Mouse (Mus musculus): Measurements from ENCODE around the gene Odc1.
"Not testable (repeated sequence)": the region's sequence is repeated elsewhere in the genome, so short reads cannot be mapped to it uniquely, and the experiment has no call there.

Gene Odc1

GRCm38 (mm10) chr12:17544209-17545106 is at the start of gene Odc1:
TSS of gene Odc1 (plus strand) at chr12:17544794.
- peak; percentile 99 for DNase-seq (ENCODE audit: low spot score)

- no peak for DNase-seq (ENCODE audit: low spot score)
Measured at GRCm38 (mm10) chr12:17494809-17495208, 49.8 kb upstream of the Odc1 start.

- no peak for DNase-seq (ENCODE audit: low spot score)
Measured at GRCm38 (mm10) chr12:17495858-17496451, 48.6 kb upstream of the Odc1 start.

- DNase-seq (ENCODE audit: low spot score) = no peak
Measured at GRCm38 (mm10) chr12:17505620-17506074, 38.9 kb upstream of the Odc1 start.

GRCm38 (mm10) chr12:17506117-17506993 is 38.2 kb upstream of the Odc1 start:
- DNase-seq (ENCODE audit: low spot score) = peak; percentile 64

GRCm38 (mm10) chr12:17506994-17507542 is 37.5 kb upstream of the Odc1 start:
- DNase-seq (ENCODE audit: low spot score) = no peak

GRCm38 (mm10) chr12:17509310-17509709 is 35.3 kb upstream of the Odc1 start:
- no peak for DNase-seq (ENCODE audit: low spot score)

GRCm38 (mm10) chr12:17510158-17510557 is 34.4 kb upstream of the Odc1 start:
- DNase-seq (ENCODE audit: low spot score) = no peak

GRCm38 (mm10) chr12:17511019-17511418 is 33.6 kb upstream of the Odc1 start:
- no peak for DNase-seq (ENCODE audit: low spot score)

GRCm38 (mm10) chr12:17529180-17529579 is 15.4 kb upstream of the Odc1 start:
- DNase-seq (ENCODE audit: low spot score) = no peak

- no peak for DNase-seq (ENCODE audit: low spot score)
Measured at GRCm38 (mm10) chr12:17529726-17530125, 14.9 kb upstream of the Odc1 start.

- no peak for DNase-seq (ENCODE audit: low spot score)
Measured at GRCm38 (mm10) chr12:17530825-17531224, 13.8 kb upstream of the Odc1 start.

GRCm38 (mm10) chr12:17536222-17536621 is 8.4 kb upstream of the Odc1 start:
- no peak for DNase-seq (ENCODE audit: low spot score)

GRCm38 (mm10) chr12:17537147-17537546 is 7.4 kb upstream of the Odc1 start:
- no peak for DNase-seq (ENCODE audit: low spot score)

- peak; percentile 63 for DNase-seq (ENCODE audit: low spot score)
Measured at GRCm38 (mm10) chr12:17538087-17538486, 6.5 kb upstream of the Odc1 start.

GRCm38 (mm10) chr12:17539041-17539440 is 5.6 kb upstream of the Odc1 start:
- no peak for DNase-seq (ENCODE audit: low spot score)

- DNase-seq (ENCODE audit: low spot score) = no peak
Measured at GRCm38 (mm10) chr12:17540040-17540552, 4.5 kb upstream of the Odc1 start.

GRCm38 (mm10) chr12:17545107-17545571 is 545 bp downstream of the Odc1 start:
- DNase-seq (ENCODE audit: low spot score) = no peak

- DNase-seq (ENCODE audit: low spot score) = no peak
Measured at GRCm38 (mm10) chr12:17545884-17546283, 1.3 kb downstream of the Odc1 start.

GRCm38 (mm10) chr12:17547552-17547951 is 3.0 kb downstream of the Odc1 start:
- not testable (repeated sequence) for DNase-seq (ENCODE audit: low spot score)

- no peak for DNase-seq (ENCODE audit: low spot score)
Measured at GRCm38 (mm10) chr12:17548505-17548904, 3.9 kb downstream of the Odc1 start.

- DNase-seq (ENCODE audit: low spot score) = not testable (repeated sequence)
Measured at GRCm38 (mm10) chr12:17549421-17549820, 4.8 kb downstream of the Odc1 start.
